Mouse (Mus musculus): ENCODE data around the gene Nfu1.
A peak's percentile ranks its signal among the peaks of the same experiment; 100 is the strongest.

Gene Nfu1

GRCm38 (mm10) chr6:87008887-87009286 is at the start of gene Nfu1:
TSS of gene Nfu1 (plus strand) at chr6:87009236.
- no peak for DNase-seq

DNA sequence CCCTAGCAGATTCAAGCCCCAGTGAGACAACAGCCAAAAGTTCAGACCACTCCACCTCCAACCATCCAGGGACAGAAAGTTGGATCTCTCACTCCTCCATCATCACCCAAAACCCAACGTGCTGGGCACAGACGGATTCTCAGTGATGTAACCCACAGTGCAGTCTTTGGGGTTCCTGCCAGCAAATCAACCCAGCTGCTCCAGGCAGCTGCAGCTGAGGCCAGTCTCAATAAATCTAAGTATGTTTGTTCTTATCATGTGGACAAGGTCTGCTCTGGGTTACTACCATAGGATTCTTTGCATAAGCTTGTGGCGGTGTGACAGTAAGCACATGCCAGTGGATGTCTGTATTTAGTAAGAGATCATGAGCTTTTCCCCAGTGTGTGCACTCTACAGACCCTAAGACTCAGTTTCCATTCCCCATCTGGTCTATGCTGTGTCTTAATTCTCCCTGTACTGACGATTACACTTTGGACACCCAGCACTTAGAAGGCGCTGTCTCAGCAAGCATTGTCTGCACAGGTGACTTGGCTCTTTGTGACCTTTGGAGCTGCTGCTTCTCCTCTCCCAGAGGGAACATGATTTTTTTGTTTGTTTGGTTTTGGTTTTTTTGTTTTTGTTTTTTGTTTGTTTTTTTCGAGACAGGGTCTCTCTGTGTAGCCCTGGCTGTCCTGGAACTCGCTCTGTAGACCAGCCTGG is 44.9 kb upstream of the Nfu1 start:
- no peak for DNase-seq

GRCm38 (mm10) chr6:86967166-86967565 is 41.9 kb upstream of the Nfu1 start:
- no peak for DNase-seq

GRCm38 (mm10) chr6:86973956-86974355 is 35.1 kb upstream of the Nfu1 start:
- DNase-seq = no peak

- no peak for DNase-seq
These were observed 30.7 kb upstream of the Nfu1 start for GRCm38 (mm10) chr6:86978156-86978908.

DNA sequence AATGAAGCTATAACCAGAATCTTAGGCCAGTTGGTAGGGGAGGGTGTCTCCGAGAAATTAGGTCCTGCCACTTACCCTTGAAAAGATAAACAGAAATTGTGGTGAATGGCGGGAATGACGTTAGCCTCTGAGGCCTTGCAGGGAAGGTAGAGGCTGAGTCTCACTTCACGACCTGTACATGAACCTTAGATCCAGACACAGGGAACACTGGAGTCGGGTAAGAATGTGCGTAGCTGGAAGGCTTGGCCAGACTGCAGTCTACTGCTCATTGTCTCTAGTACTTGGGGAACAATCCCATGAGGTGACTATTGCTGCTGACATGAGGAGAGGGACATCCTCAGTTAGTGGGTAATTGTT is 30.1 kb upstream of the Nfu1 start:
- DNase-seq = no peak

GRCm38 (mm10) chr6:86981206-86981605 is 27.8 kb upstream of the Nfu1 start:
- DNase-seq = no peak

DNA sequence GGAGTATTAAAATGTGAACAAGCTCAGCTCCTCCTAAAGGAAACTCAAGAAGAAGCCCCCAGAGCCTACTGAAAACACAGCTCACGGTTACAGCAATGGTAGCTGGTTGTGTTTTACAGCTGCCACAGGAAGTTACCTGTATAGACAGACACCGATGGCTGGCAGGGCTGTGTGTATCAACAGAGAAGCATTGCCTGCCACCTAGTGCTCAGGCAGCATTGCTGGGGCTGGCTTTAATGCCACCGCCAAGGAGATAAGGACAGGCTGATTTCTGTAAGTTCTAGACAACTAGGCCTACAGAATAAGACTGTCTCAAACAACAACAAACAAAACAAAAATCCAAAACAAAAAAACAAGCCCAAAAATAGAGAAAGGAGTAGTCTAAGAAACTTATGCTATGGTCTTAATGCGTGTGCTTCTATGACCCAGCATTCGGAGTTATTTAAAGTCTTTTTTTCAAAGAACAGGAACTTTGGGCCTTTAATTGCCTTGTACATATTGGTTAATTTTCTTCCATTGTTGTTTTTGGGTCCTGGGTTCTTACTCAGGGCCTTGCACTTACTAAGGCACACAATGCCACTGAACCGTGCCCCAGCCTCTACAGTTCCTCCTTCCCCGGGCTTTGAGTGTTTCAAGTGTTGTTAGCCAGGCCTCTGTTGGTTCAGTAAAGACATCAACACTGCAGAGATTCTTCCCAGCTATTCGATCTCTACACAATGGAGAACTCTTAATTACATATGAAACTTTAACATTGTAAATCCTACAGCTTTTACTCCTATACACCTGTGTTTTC is 23.5 kb upstream of the Nfu1 start:
- no peak for DNase-seq

- DNase-seq = no peak
These were observed 19.5 kb upstream of the Nfu1 start for GRCm38 (mm10) chr6:86989576-86989975.

DNA sequence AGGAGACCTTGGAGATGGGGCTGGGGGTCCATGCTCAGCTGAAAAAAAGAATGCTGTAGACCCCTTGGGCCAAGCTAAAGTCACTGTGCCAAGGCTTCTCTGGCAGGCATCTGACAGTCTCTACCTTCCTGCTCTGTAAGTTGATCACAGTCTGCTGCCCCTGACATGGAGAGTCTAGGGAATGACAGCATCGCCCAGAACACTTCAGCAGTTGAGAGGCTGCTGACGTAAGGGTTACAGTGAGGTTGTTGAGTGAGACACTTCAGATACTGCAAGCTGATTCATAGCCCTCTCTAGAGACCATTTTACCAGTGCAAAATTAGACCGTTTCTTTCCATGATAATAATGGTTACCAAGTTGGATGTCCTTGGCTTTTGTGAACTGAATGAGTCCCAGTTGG is 18.0 kb upstream of the Nfu1 start:
- peak; percentile 55 to 68 for DNase-seq

- no peak for DNase-seq
These were observed 16.7 kb upstream of the Nfu1 start for GRCm38 (mm10) chr6:86992349-86992748.

DNA sequence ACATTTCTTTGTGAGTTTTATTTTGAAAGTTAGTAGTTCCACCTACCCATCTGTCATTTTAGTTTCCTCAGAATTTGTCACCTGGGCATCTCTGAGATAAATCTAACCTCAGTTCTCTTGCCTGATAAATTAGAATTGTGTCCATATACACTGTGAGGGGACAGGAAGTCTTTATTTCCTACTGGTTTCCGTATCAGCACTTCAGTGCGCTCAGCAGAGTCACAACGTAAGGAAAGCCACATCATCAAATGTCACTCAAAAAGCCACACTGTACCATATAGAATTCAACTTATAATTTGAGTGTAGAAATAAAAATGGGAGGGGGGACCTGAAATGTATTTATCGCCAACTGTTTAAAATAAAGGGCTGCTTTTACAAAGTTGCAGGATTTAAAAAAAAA is 14.8 kb upstream of the Nfu1 start:
- DNase-seq = no peak

- DNase-seq = no peak
These were observed 12.3 kb upstream of the Nfu1 start for GRCm38 (mm10) chr6:86996629-86997307.

DNA sequence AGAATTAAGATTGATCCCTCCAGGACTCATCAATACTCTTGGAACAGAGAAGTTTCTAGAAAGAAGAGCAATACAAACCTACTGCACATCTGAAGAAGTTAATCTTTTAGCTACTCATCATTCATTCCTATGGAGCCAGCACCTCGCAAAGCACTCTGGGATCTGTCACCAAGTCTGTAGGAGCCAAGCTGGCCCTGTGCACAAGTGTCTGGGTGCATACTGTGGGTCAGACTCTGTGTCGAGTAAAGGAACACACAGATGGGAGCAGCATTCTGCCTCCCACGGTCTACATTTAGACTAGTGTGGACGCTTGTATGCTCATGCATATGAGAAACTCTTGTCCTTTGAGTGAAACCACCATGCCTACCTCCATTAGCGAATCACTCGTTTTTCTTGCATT is 11.7 kb upstream of the Nfu1 start:
- DNase-seq = no peak

- no peak for DNase-seq
These were observed 7.0 kb upstream of the Nfu1 start for GRCm38 (mm10) chr6:87001995-87002394.

- peak; percentile 85 to 88 for DNase-seq
These were observed 6.4 kb upstream of the Nfu1 start for GRCm38 (mm10) chr6:87002521-87003055.

GRCm38 (mm10) chr6:87004099-87004498 is 4.9 kb upstream of the Nfu1 start:
- DNase-seq = no peak

DNA sequence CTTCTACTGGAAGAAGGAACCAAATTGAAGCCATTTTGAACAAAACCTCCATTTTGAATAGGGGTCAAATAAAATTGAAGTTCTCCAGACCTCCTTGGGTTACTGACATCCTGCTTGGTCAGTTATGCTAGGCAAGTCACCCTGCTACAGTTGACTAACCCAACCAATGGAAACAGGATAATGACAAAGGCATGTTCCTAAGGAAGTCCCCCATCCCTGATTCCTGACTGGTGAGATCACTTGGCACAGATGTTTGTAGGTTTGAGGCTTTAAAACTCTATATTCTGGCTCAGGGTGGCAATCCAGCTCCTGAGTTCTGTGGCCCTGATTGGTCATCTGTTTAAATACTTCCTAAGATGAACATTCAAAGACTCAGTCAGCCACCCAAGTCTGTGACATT is 3.5 kb upstream of the Nfu1 start:
- no peak for DNase-seq

- peak; percentile 94 to 97 for DNase-seq
These were observed 774 bp downstream of the Nfu1 start for GRCm38 (mm10) chr6:87009692-87010328.

GRCm38 (mm10) chr6:87016916-87017315 is 7.9 kb downstream of the Nfu1 start:
- DNase-seq = peak in 1 of 2 experiments; percentile 30

GRCm38 (mm10) chr6:87018874-87019273 is 9.8 kb downstream of the Nfu1 start:
- DNase-seq = no peak

DNA sequence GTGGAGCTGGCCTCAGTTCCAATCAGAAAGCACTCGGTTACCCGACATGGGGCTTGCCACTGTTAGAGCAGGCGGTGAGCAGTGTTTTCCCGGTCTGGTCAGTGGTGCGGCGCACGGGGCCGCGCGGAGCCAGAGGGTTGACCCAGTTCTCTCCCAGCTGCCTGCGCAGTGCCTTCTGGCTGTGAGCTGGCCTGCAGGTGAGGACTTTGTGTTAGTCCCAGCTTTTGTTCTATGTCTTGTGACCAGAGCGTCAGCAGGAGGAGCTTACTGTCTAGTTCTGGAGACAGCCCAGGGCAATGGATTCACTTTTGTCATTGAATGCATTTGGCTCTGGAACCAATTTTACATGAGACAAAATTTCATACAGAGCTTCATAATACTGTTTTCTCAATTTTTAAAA is 12.8 kb downstream of the Nfu1 start:
- DNase-seq = no peak

All from lung, adult 18-20 months (tissue).